Comparison of ENCODE assay signal across 9 mouse cellular contexts in the genomic region with DNA sequence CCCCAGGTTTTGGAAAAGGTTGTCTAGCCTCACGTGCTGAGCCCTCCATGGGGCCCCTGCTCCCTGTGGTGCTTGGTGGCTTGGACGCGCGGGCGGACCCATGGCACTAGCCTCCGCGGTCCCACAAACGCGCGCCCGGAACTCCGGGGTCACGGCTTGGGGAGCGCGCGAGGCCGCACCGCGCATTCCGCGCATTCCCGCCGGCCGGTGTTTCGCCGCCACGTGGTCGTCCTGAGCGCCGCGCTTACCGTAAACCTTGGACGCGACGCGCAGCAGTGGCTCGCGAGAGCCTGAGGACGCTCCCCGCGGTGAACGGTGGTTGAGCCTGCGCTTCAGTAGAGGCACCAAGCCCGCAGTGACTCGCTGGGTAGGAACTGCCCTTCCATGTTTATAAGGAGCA. TPM values are rescaled to one million over a fixed set of nuclear protein-coding genes. Genes with fewer than 3 reads are reported as not detected.
DNase-seq lines count a peak whose midpoint lies in the region; ATAC-seq and TF ChIP-seq lines count a peak whose summit lies in the region.
"Had no signal": no experiment of that assay in that cellular context is flagged by ENCODE, and none has a peak within 500 bp of the region (broad histone marks: within the 10 kb centered on the region; RNA-seq: fewer than 3 reads in every experiment).

No protein-coding gene starts in this region.

- intact Hi-C loops in left cerebral cortex, adult 2 months (cut with DNase I) = loop anchor here (5.0 kb wide), 1 partner anchor 84 kb away; no protein-coding TSS in a partner anchor

- under 1% methylated on average over 45 of the region's 45 CpGs for WGBS in bone marrow, adult 2 months
- under 1% methylated on average over 45 of the region's 45 CpGs for WGBS in forebrain, embryonic 16.5 days

- no peak overlapping the region for H3K4me3 ChIP-seq in bone marrow, adult 2 months (replicated peaks; ENCODE audit: control insufficient read depth, low read depth, low read length)
- peak overlapping the region; percentile 51 for H3K4me3 ChIP-seq in forebrain, embryonic 16.5 days (replicated peaks; ENCODE audit: low read length)
- peak overlapping the region; percentile 47 for H3K4me3 ChIP-seq in left cerebral cortex, adult 2 months

- H3K9ac ChIP-seq in forebrain, embryonic 16.5 days (replicated peaks; ENCODE audit: low read depth, low read length) = peak overlapping the region; percentile 53

- no peak for TF ChIP-seq POLR2A in bone marrow, adult 2 months (IDR thresholded peaks at IDR 0.05; ENCODE audit: borderline replicate concordance, control insufficient read depth, low read depth, low read length)

- peak; percentile 23; the same call in 1 of the 2 replicates for TF ChIP-seq CTCF in bone marrow, adult 2 months (IDR thresholded peaks at IDR 0.05; ENCODE audit: control insufficient read depth, insufficient read depth, low read length)
- peak; percentile 31 for TF ChIP-seq CTCF in left cerebral cortex, adult 2 months (IDR thresholded peaks at IDR 0.05)

- H3K4me2 ChIP-seq in forebrain, embryonic 16.5 days (ENCODE audit: low read length) = peak overlapping the region; percentile 92

- no peaks in the 10 kb centered on the region for H3K9me3 ChIP-seq in forebrain, embryonic 16.5 days (ENCODE audit: control insufficient read depth, low read length)

- peaks cover 40% of the 10 kb centered on the region for H3K27me3 ChIP-seq in forebrain, embryonic 16.5 days (replicated peaks; ENCODE audit: control insufficient read depth, insufficient read depth, low read length)

- peak; percentile 43 for ATAC-seq in forebrain, embryonic 16.5 days

- DNase-seq in MN1 (ENCODE audit: low spot score) = peak; percentile 89
- DNase-seq in heart, postnatal 4 days = peak; percentile 83
- DNase-seq in left cerebral cortex, adult 2 months (ENCODE audit: extremely low spot score in 1 of 2, low spot score in 2 of 2) = peak; percentile 74 to 77
- DNase-seq in lung, postnatal 36 days = peak; percentile 80
- DNase-seq in right cerebral cortex, postnatal 14 days = peak; percentile 77
- DNase-seq in T-cell, adult 2 months (ENCODE audit: low spot score) = no peak

- H3K4me1 ChIP-seq in bone marrow, adult 2 months (ENCODE audit: control insufficient read depth, insufficient read depth, low read length) = no peaks in the 10 kb centered on the region; the same call in 1 of the 2 replicates
- H3K4me1 ChIP-seq in forebrain, embryonic 16.5 days (replicated peaks; ENCODE audit: control insufficient read depth, insufficient read depth, low read length) = peaks cover 52% of the 10 kb centered on the region

- no peaks in the 10 kb centered on the region for H3K36me3 ChIP-seq in forebrain, embryonic 16.5 days (ENCODE audit: control insufficient read depth, insufficient read depth)

- no peak overlapping the region for H3K27ac ChIP-seq in bone marrow, adult 2 months (ENCODE audit: control insufficient read depth, insufficient read depth, low read depth, low read length, poor library complexity)
- no peak overlapping the region for H3K27ac ChIP-seq in forebrain, embryonic 16.5 days (ENCODE audit: low read length)
- no peak overlapping the region for H3K27ac ChIP-seq in left cerebral cortex, adult 2 months

RNA-seq across cellular contexts. Expression of gene Ccnd1, which starts 3.5 kb away (rescaled TPM):
- 2.7 and 10.0 TPM in 2 replicates for polyA plus RNA-seq in bone marrow, adult 2 months (2011; ENCODE audit: insufficient read depth, insufficient read length, low replicate concordance, missing spikeins)
- polyA plus RNA-seq in forebrain, embryonic 16.5 days (2015; fragmentation: Nextera tagmentation; extraction: Ambion mirVana) = 31.4 and 40.7 TPM in 2 replicates
- total RNA-seq in heart, postnatal 4 days (2021) = 100 to 1,000 TPM; 128 to 130 TPM
- 10 to 100 TPM; 57.0 to 57.7 TPM for total RNA-seq in left cerebral cortex, adult 2 months (2021)

RNA-seq across cellular contexts. Expression of gene LTO1, which starts 28.4 kb away (rescaled TPM):
- 8.8 and 25.8 TPM in 2 replicates for polyA plus RNA-seq in bone marrow, adult 2 months (2011; ENCODE audit: insufficient read depth, insufficient read length, low replicate concordance, missing spikeins)
- 36.7 and 42.8 TPM in 2 replicates for polyA plus RNA-seq in forebrain, embryonic 16.5 days (2015; fragmentation: Nextera tagmentation; extraction: Ambion mirVana)
- total RNA-seq in heart, postnatal 4 days (2021) = 10 to 100 TPM; 13.8 to 14.8 TPM
- total RNA-seq in left cerebral cortex, adult 2 months (2021) = 10 to 100 TPM; 26.4 to 27.8 TPM

RNA-seq across cellular contexts. Expression of gene Fgf15, which starts 46.9 kb away (rescaled TPM):
- polyA plus RNA-seq in bone marrow, adult 2 months (2011; ENCODE audit: insufficient read depth, insufficient read length, low replicate concordance, missing spikeins) = not detected in 2 replicates
- polyA plus RNA-seq in forebrain, embryonic 16.5 days (2015; fragmentation: Nextera tagmentation; extraction: Ambion mirVana) = 11.6 and 19.7 TPM in 2 replicates
- not detected for total RNA-seq in heart, postnatal 4 days (2021)
- not detected for total RNA-seq in left cerebral cortex, adult 2 months (2021)
- total RNA-seq: layer of hippocampus, adult 18-20 months had no signal
